Mouse (Mus musculus): ENCODE measurements around the gene Zbtb46.

GRCm38 (mm10) chr2:181384463-181384862, 74.8 kb downstream of the Zbtb46 start:
- TF ChIP-seq CTCF (IDR thresholded peaks at IDR 0.05) (no peak), EP300 (IDR thresholded peaks at IDR 0.05) (no peak)

Data from lung, postnatal 0 days (tissue).